Mouse (Mus musculus) hindbrain, embryonic 12.5 days (tissue): ENCODE measurements around the gene Ddx49. TPM values are rescaled to one million over a fixed set of nuclear protein-coding genes. Genes with fewer than 3 reads are reported as not detected.

Experiments used
- ATAC-seq: fragments of 200-750 bp; cut with Nextera tagmentation; 2 replicates; pipeline ENCODE4 v1.8.0; 2017; ENCODE audit warnings: moderate TSS enrichment; ENCODE audit not compliant: low FRiP score
- H3K27ac ChIP-seq: fragments of 300-500 bp; sonication (generic); 2 replicates; pipeline ENCODE4 v1.5.1; 2016; ENCODE audit warnings: mild to moderate bottlenecking
- H3K27me3 ChIP-seq: fragments of 300-500 bp; sonication (generic); 2 replicates; pipeline ENCODE4 v1.6.1; 2016; ENCODE audit warnings: mild to moderate bottlenecking
- H3K36me3 ChIP-seq: fragments of 300-500 bp; sonication (generic); 2 replicates; pipeline ENCODE4 v1.6.1; 2016; ENCODE audit warnings: mild to moderate bottlenecking
- H3K4me1 ChIP-seq: fragments of 300-500 bp; sonication (generic); 2 replicates; pipeline ENCODE4 v1.6.1; 2016
- H3K4me2 ChIP-seq: fragments of 300-500 bp; sonication (generic); replicated peaks from 2 replicates; pipeline ENCODE4 v1.6.1; 2016; ENCODE audit warnings: mild to moderate bottlenecking
- H3K4me3 ChIP-seq: fragments of 300-500 bp; sonication (generic); 2 replicates; pipeline ENCODE4 v1.5.1; 2016; ENCODE audit warnings: mild to moderate bottlenecking
- H3K9ac ChIP-seq: fragments of 300-500 bp; sonication (generic); 2 replicates; pipeline ENCODE4 v1.6.1; 2016; ENCODE audit warnings: mild to moderate bottlenecking, moderate library complexity
- H3K9me3 ChIP-seq: fragments of 300-500 bp; sonication (generic); replicated peaks from 2 replicates; pipeline ENCODE4 v1.6.1; 2016; ENCODE audit warnings: mild to moderate bottlenecking
- WGBS: fragments of 180-500 bp; shearing (Covaris S2); methylation state at CpG from one replicate; pipeline ENCODE4 v1.1.7; 2016; 5-methylcytosine and 5-hydroxymethylcytosine counted together
- polyA plus RNA-seq: library from polyadenylated mRNA; unstranded; fragments of >200 nt; fragmentation: Nextera tagmentation; extraction: Ambion mirVana; gene quantifications from 2 replicates; pipeline ENCODE4 v1.2.1, GENCODE M21; 2016

Ddx49 gene
- 49.9 and 50.8 TPM in 2 replicates for polyA plus RNA-seq

DNA sequence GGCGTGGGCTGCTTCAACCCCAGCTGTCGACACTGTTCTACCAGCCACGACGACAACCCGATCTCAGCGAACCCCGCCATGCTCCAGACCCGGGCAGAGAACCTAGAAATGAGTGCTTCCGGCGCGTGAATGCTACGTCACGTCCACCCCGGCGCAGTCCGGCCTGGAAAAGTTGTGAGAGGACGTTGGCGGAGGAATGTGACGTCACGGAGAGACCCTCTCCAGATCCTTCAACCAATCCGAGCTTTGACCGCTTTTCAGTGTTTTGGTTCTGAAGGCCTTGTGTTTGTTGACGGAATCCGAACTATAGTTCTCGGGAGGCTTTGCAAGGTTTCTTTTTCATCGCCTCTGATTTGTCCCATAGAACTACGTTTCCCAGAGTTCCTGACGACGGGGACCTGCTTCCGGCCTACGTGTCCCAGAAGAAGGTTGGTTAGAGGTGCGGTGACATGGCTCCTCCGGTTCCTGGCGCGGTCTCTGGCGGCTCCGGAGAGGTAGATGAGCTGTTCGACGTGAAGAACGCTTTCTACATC is at the start of gene Ddx49, which contains the start of gene Cope:
Gene Ddx49, minus strand, starts transcription at position 132 of the 533 bp plus-strand sequence.
Gene Cope, plus strand, starts transcription at position 161 of the 533 bp plus-strand sequence.
- H3K4me3 ChIP-seq = peak within 1 kb of the TSS; percentile 82
- H3K27me3 ChIP-seq = no peaks in the 10 kb centered on the region
- ATAC-seq = peak; percentile 92
- peaks cover 22% of the 10 kb centered on the region for H3K4me1 ChIP-seq
- peak within 1 kb of the TSS; percentile 62; the same call in 1 of the 2 replicates for H3K27ac ChIP-seq
- peak within 1 kb of the TSS; percentile 93 for H3K4me2 ChIP-seq
- no peaks in the 10 kb centered on the region for H3K9me3 ChIP-seq
- peak within 1 kb of the TSS; percentile 81 for H3K9ac ChIP-seq
- peaks cover 50% of the 10 kb centered on the region for H3K36me3 ChIP-seq
- WGBS = under 1% methylated on average over 40 of the region's 40 CpGs

DNA sequence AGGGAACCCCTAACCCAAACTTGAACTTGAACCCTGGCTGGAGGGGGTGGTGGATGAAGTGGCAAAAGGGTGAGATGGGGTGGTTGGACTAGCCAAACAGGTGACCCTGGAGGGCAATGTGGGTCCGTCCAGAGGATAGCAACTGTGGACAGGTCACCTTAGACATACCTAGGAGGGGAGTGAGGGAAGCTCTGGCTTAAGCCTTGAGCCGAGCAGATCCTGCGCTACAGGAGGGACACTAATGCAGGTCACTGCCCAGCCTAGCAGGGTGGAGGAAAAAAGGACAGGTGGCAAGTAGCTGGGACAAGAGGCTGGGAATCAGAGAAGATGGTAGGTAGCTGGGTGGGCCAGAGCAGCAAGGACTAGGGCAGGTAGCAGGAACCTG is 49.7 kb upstream of the Ddx49 start:
- Histone ChIP-seq H3K4me2 (peak overlapping the region; percentile 90), H3K9me3 (no peaks in the 10 kb centered on the region), H3K36me3 (peaks cover 21% of the 10 kb centered on the region), H3K27ac (no peak overlapping the region), H3K4me3 (peak overlapping the region; percentile 100), H3K9ac (peak overlapping the region; percentile 99), H3K27me3 (no peaks in the 10 kb centered on the region), H3K4me1 (peaks cover 45% of the 10 kb centered on the region)
- WGBS = 34% methylated on average over 3 of the region's 3 CpGs
- ATAC-seq = no peak

DNA sequence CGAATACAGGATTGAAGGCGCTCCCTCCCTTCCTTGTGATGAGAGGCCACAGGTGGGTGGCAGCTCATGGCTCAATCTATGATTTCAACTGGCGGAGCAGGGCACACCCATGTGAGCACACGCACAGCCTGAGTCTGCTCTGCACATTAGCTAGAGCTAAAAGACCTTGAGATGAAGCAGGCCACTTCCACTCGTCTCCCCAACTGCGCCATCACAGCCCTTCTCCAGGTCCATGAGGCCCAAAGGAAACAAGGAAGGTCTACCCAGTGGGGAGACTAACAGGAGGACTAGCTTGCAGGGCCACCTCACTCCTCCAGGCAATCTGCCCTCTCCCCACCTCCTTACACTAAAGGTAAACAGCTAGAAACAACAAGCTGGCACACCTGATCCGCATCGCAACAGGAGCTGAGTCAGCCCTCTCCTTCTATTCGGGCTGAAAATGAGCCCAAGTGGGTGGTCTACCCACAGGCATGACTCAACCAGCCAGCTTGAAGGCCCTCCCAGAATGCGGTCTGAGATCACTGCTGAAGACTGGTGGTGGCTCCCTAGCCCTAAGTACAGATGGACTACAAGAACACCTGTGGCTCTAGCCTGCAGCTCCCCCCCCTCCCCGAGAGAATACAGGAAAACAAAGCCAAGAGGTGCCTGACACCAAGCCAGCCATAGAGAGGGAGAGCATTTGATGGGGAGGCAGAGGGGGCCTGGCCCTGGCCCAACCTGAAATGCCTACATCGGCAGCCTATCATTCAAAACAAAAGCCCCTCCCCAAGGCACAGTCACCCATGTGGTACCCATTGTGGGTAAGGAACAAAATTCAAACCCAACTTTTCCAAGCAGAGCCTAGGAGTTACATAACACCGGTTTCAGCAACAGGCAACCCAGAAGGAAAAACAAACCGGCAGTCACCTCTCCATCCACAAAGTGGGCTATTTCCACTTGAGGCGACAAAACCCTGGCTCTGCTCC is 49.0 kb upstream of the Ddx49 start:
- no peak for ATAC-seq
- Histone ChIP-seq H3K4me2 (peak overlapping the region; percentile 90), H3K4me1 (peaks cover 47% of the 10 kb centered on the region)

DNA sequence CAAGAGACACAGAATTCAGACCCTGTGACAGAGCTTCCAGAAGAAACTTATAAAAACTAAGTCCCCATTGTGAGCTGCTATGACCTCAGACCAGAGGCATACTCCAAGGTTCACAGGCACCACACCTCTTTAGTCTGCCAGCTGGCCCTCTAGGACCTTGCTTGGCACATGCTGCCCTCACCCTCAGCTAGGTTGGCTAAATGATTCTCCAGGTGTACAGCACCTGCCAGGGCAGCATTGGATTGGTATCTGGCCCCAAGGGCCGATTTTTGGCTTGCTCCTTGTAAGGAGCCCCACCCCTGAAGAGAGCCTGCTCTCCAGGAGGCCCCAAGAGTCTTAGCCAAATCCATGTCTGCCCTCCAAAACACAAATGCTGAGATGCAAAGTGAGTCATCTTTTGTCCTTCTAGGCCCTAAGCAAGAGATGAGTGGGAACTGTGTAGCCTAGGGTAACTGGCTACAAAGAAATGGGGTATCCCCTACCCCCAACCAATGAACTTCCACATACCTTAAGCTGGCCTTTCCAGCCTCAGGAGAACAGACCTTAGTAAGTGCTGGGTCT is 45.7 kb upstream of the Ddx49 start:
- no peak for ATAC-seq
- no peak overlapping the region for H3K4me2 ChIP-seq
- no peaks in the 10 kb centered on the region for H3K9me3 ChIP-seq
- peaks cover 44% of the 10 kb centered on the region for H3K4me1 ChIP-seq
- 83% methylated on average over 1 of the region's 1 CpGs for WGBS
- no peak overlapping the region for H3K9ac ChIP-seq
- peaks cover 40% of the 10 kb centered on the region for H3K36me3 ChIP-seq
- no peak overlapping the region for H3K27ac ChIP-seq
- no peak overlapping the region for H3K4me3 ChIP-seq
- no peaks in the 10 kb centered on the region for H3K27me3 ChIP-seq

More for the DNA sequence above, 49.0 kb upstream of the Ddx49 start:
- H3K27me3 ChIP-seq = no peaks in the 10 kb centered on the region
- peak overlapping the region; percentile 99 for H3K9ac ChIP-seq
- no peak overlapping the region for H3K27ac ChIP-seq
- WGBS = 59% methylated on average over 15 of the region's 15 CpGs
- peak overlapping the region; percentile 100 for H3K4me3 ChIP-seq
- no peaks in the 10 kb centered on the region for H3K9me3 ChIP-seq
- peaks cover 25% of the 10 kb centered on the region for H3K36me3 ChIP-seq

DNA sequence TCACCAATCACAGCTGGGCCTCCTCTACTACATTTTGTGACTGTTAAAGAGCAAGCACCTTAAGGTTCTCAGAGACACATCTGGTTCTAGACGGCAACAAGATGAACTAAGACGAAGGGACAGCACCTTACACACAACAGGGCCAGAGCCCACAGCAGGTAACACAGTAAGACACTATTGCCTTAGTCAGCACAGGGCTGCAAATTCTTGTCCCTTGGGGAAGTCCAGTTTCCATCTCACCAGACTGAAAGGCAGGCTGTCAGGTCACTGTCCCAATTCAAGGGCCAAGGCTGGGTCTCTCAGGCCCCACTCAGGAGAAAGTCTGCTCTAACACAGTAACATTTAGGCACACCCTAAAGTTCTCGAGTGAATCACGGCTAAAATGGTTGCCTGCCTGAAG is 45.2 kb upstream of the Ddx49 start:
- Histone ChIP-seq H3K4me2 (no peak overlapping the region), H3K9ac (no peak overlapping the region), H3K9me3 (no peaks in the 10 kb centered on the region), H3K4me3 (no peak overlapping the region), H3K27me3 (no peaks in the 10 kb centered on the region), H3K4me1 (peaks cover 44% of the 10 kb centered on the region), H3K27ac (no peak overlapping the region), H3K36me3 (peaks cover 45% of the 10 kb centered on the region)
- ATAC-seq = no peak
- WGBS = 85% methylated on average over 4 of the region's 4 CpGs

DNA sequence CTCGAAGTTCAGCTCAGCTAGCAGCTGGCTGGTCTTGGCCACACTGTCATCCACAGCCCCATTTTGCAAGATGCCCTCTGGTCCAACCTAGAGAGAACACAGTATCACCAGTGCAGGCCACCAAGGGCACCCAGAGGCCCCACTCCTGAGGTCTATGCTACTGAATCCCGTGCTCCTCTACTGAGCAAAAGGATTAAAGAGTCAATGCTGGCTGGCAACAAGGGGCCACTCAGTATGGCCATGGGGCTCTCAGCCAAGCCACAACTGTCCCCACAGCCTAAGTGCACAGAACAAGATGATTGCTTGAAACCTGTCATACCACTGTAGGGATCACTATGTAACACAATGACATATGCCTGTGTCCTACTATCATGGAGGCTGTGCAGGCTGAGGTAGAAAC is 42.0 kb upstream of the Ddx49 start:
- H3K4me3 ChIP-seq = no peak overlapping the region
- no peak overlapping the region for H3K27ac ChIP-seq
- H3K27me3 ChIP-seq = no peaks in the 10 kb centered on the region
- H3K36me3 ChIP-seq = peaks cover 69% of the 10 kb centered on the region
- no peaks in the 10 kb centered on the region for H3K9me3 ChIP-seq
- WGBS = 92% methylated on average over 2 of the region's 2 CpGs
- no peak for ATAC-seq
- H3K4me2 ChIP-seq = no peak overlapping the region
- peaks cover 14% of the 10 kb centered on the region; the same call in 1 of the 2 replicates for H3K4me1 ChIP-seq
- H3K9ac ChIP-seq = 0 out of 2 replicates have a peak overlapping the region, but pooled peaks have one; percentile 24

DNA sequence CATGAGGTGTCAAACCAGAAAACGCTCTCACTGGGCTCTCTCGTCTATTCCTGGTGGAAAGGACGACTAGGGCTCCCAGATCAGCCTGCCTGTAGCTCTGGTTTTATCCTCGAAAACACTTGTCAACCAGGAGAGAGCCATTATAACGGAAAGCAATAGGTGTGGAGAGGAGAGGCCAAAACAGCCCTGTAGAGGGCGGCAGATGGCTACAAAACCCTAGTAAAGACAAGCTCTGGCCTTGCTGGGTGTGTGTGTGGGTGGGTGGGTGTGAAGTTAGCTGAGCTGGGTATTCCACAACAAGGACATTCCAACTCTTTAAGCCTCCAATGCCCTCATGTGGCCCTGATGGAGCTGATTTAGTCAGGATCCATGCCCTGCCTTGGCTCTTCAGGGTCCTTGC is 41.4 kb upstream of the Ddx49 start:
- H3K9ac ChIP-seq = no peak overlapping the region
- H3K4me3 ChIP-seq = no peak overlapping the region
- H3K9me3 ChIP-seq = no peaks in the 10 kb centered on the region
- H3K27me3 ChIP-seq = no peaks in the 10 kb centered on the region
- H3K4me2 ChIP-seq = no peak overlapping the region
- H3K27ac ChIP-seq = no peak overlapping the region
- 65% methylated on average over 6 of the region's 6 CpGs for WGBS
- peaks cover 69% of the 10 kb centered on the region for H3K36me3 ChIP-seq
- peaks cover 8% of the 10 kb centered on the region; the same call in 1 of the 2 replicates for H3K4me1 ChIP-seq
- ATAC-seq = no peak

DNA sequence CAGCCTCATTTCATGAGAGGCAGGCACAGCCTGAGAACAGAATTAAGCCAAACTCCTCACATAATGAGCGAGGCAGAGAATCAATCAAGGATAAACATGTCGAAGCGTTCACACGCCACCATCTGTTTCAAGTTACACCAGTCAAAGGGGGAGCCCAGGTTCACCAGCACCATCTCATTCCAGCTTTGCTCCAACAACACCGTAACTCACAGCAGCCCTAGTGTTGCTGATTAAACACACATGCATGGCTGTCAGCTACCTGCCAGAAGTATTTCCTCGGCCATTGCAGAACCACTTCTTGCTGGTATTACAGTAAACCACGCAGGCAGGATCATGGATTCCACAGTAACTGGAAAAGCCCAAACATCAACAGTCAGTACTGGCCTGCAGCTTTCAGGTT is 40.8 kb upstream of the Ddx49 start:
- Histone ChIP-seq H3K36me3 (peaks cover 71% of the 10 kb centered on the region), H3K9ac (no peak overlapping the region), H3K27me3 (no peaks in the 10 kb centered on the region), H3K9me3 (no peaks in the 10 kb centered on the region), H3K4me3 (no peak overlapping the region), H3K4me2 (no peak overlapping the region), H3K27ac (no peak overlapping the region), H3K4me1 (peaks cover 5% of the 10 kb centered on the region; the same call in 1 of the 2 replicates)
- WGBS = 82% methylated on average over 7 of the region's 7 CpGs
- no peak for ATAC-seq

DNA sequence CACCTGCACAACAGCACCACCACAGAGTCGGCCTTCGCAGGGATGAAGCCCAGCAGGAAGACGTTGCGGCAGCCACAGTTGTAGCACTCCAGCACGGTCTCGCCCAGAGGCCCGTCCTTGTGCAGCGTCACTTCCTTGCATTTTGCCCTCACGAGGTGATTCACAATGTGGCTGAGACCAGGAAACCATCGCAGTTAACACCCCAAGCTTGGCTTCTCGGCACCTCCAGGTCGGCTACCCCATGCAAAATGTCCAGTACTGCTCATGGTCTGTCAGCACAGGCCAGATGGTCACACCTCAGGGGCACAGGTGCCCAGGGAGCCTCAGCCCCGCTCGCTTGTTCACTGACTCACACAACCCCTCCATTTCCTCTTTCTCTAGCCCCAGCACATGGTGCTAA is 39.7 kb upstream of the Ddx49 start:
- no peak overlapping the region for H3K9ac ChIP-seq
- no peak overlapping the region for H3K4me2 ChIP-seq
- no peak overlapping the region for H3K27ac ChIP-seq
- peaks cover 78% of the 10 kb centered on the region for H3K36me3 ChIP-seq
- H3K4me3 ChIP-seq = no peak overlapping the region
- WGBS = 94% methylated on average over 14 of the region's 14 CpGs
- no peaks in the 10 kb centered on the region for H3K9me3 ChIP-seq
- ATAC-seq = no peak
- peaks cover 5% of the 10 kb centered on the region; the same call in 1 of the 2 replicates for H3K4me1 ChIP-seq
- H3K27me3 ChIP-seq = no peaks in the 10 kb centered on the region

DNA sequence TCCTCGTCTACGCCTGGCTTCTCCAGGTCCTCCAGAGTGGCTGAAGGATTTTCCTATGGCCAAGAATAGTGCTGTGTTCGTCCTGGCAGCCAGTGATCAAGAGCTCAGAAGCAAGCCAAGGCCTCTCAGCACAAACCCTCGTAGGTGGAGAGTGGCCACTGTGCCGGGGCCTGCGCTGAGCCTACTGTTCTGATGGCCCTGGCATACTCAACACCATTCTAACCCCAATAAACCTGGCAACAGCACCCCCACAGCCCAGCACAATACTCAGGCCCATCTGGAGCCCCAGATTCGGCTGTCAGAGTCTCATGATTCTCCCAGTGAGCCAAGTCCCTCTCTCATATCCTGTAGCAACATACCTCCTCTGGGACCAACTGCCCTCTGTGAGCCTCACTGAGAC is 38.4 kb upstream of the Ddx49 start:
- no peak for ATAC-seq
- peaks cover 84% of the 10 kb centered on the region for H3K36me3 ChIP-seq
- H3K4me3 ChIP-seq = no peak overlapping the region
- H3K27ac ChIP-seq = no peak overlapping the region
- H3K4me2 ChIP-seq = no peak overlapping the region
- peaks cover 3% of the 10 kb centered on the region; the same call in 1 of the 2 replicates for H3K4me1 ChIP-seq
- H3K9me3 ChIP-seq = no peaks in the 10 kb centered on the region
- H3K9ac ChIP-seq = no peak overlapping the region
- H3K27me3 ChIP-seq = no peaks in the 10 kb centered on the region
- 92% methylated on average over 7 of the region's 7 CpGs for WGBS

DNA sequence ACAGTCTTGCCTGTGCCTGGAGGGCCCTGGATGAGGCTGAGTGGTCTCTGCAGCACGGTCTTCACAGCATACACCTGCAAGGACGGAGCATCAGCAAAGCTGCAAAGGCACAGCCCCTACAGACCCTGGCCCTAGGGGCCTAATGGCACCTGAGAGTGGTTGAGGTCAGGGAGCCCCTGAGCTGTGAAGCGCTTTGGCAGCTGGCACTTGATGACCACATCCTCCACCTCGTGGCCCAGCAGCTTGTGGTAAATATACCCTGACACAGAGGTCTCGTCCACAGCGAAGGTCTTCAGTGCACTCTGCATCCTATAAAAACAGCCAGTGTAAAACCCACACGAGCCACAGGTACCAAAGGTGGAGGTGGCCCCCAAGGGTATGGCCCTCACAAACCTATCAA is 36.6 kb upstream of the Ddx49 start:
- no peak overlapping the region for H3K27ac ChIP-seq
- H3K4me3 ChIP-seq = no peak overlapping the region
- H3K9ac ChIP-seq = no peak overlapping the region
- peaks cover 99% of the 10 kb centered on the region for H3K36me3 ChIP-seq
- no peak overlapping the region for H3K4me2 ChIP-seq
- H3K9me3 ChIP-seq = no peaks in the 10 kb centered on the region
- no peak for ATAC-seq
- 91% methylated on average over 7 of the region's 7 CpGs for WGBS
- H3K4me1 ChIP-seq = peaks cover 3% of the 10 kb centered on the region; the same call in 1 of the 2 replicates
- H3K27me3 ChIP-seq = no peaks in the 10 kb centered on the region

DNA sequence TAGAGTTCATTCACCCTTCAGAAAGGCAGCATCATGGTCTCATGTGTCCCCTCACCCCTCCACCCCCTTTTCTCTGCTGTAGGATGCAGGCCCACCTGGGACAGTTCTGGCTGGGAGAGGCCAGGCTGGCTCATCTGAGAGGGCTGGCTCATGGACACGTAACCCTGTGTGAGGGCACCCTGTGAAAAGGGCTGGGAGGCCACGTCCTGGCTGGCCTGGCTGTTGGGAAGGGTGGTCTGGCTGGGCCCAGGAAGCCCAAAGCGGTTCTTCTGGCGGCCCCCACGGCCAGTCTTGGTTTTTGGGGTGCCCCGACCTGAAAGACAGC is 30.6 kb upstream of the Ddx49 start:
- Histone ChIP-seq H3K36me3 (peaks cover 81% of the 10 kb centered on the region), H3K4me1 (peaks cover 31% of the 10 kb centered on the region), H3K27ac (no peak overlapping the region), H3K4me2 (no peak overlapping the region), H3K27me3 (peaks cover 26% of the 10 kb centered on the region), H3K9ac (no peak overlapping the region), H3K9me3 (no peaks in the 10 kb centered on the region), H3K4me3 (no peak overlapping the region)
- WGBS = 97% methylated on average over 6 of the region's 6 CpGs
- ATAC-seq = no peak
